Mouse (Mus musculus) T-cell, adult 66 days (primary cell): ENCODE results near the gene Efna5. TPM values are rescaled to one million over a fixed set of nuclear protein-coding genes. Genes with fewer than 3 reads are reported as not detected.

Experiments used
- total RNA-seq, 2 experiments: library from RNA; stranded (reverse); gene quantifications; 3 replicates in 1 of 2; 4 replicates in 1 of 2; pipeline ENCODE4 v1.2.4; 2023

The Efna5 gene
- under 1 TPM in 1 of 2 experiments, not detected in 1; 0.17 TPM for total RNA-seq

DNA sequence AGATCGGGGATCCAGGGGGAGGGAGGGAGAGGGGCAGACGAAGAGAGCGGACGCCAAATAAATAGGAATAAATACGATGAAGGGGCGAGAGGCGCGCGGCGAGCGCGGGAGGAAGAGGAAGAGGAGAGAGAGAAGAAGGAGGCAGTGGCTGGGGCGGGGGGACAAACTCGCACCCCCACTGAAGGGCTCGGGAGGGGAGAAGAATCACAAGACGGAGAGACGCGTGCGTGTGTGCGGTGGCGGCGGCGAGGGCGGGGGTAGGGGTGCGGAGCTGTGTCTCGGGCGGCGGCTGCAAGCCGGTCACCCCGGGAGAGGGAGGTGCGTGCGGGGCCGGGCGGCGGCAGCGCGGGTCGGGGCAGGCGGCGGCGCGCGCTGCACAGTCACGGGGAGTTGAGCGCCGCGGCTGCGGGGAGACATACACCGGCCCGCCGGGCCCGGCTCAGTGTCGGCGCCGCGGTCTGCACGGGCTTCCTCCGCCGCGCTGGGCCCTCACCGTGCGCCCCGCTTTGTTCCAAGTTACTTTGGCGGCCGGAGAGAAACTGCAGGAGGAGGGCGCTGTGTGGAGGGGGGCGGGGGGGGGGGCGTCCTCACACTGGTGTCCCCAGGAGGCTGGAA lies at the start of gene Efna5:
Gene Efna5 (minus strand): TSS at position 142 of the 615 bp plus-strand sequence.

